Mouse (Mus musculus) midbrain, embryonic 10.5 days (tissue): ENCODE results near the gene Nme2. TPM values are rescaled to one million over a fixed set of nuclear protein-coding genes. Genes with fewer than 3 reads are reported as not detected.
A peak's percentile ranks its signal among the peaks of the same experiment; 100 is the strongest.
"Not testable (repeated sequence)": the region's sequence is repeated elsewhere in the genome, so short reads cannot be mapped to it uniquely, and the experiment has no call there.

Experiments used
- DNase-seq: peaks from one replicate; pipeline ENCODE4 v3.0.0-alpha.2; 2017; ENCODE audit warnings: low spot score
- H3K27ac ChIP-seq: fragments of 300-500 bp; sonication (generic); replicated peaks from 2 replicates; pipeline ENCODE4 v1.5.1; 2016; ENCODE audit warnings: mild to moderate bottlenecking
- H3K27me3 ChIP-seq: fragments of 300-500 bp; sonication (generic); 2 replicates; pipeline ENCODE4 v1.6.1; 2016; ENCODE audit warnings: low read depth, mild to moderate bottlenecking; ENCODE audit not compliant: poor library complexity, severe bottlenecking
- H3K36me3 ChIP-seq: fragments of 300-500 bp; sonication (generic); 2 replicates; pipeline ENCODE4 v1.6.1; 2016; ENCODE audit warnings: mild to moderate bottlenecking, moderate library complexity
- H3K4me1 ChIP-seq: fragments of 300-500 bp; sonication (generic); 2 replicates; pipeline ENCODE4 v1.6.1; 2016
- H3K4me3 ChIP-seq: fragments of 300-500 bp; sonication (generic); 2 replicates; pipeline ENCODE4 v1.5.1; 2016; ENCODE audit warnings: mild to moderate bottlenecking, moderate library complexity
- H3K9me3 ChIP-seq: fragments of 300-500 bp; sonication (generic); replicated peaks from 2 replicates; pipeline ENCODE4 v1.6.1; 2016; ENCODE audit warnings: mild to moderate bottlenecking
- WGBS: fragments of 180-500 bp; shearing (Covaris S2); methylation state at CpG from one replicate; pipeline ENCODE4 v1.1.7; 2016; 5-methylcytosine and 5-hydroxymethylcytosine counted together
- polyA plus RNA-seq: library from polyadenylated mRNA; unstranded; fragments of >200 nt; fragmentation: Nextera tagmentation; extraction: Ambion mirVana; gene quantifications from 2 replicates; pipeline ENCODE4 v1.2.1, GENCODE M21; 2016

The Nme2 gene
- polyA plus RNA-seq, 1 experiment from 2014 or later: 138 TPM

DNA sequence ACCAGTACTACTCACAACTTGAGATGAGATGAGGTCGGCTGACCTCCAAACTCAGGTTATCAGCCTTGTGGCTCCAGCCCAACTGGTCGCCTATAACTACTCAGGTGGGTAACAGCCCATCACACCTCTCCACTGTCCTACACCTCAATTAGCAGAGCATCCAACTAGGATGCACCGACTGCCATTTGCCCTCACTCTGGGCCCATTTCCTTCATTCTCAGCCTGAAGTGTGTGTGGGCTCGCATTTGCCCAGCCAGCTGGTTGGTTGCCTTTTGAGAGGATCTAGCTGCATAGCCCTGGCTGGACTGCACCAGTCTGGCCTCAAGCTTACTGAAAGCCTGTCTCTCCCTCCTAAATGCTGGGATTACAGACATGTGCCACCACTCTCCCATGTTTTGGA is 1.7 kb upstream of the Nme2 start:
- Histone ChIP-seq H3K4me3 (no peak overlapping the region), H3K27me3 (no peaks in the 10 kb centered on the region), H3K27ac (no peak overlapping the region), H3K9me3 (no peaks in the 10 kb centered on the region), H3K36me3 (peaks cover 75% of the 10 kb centered on the region), H3K4me1 (peaks cover 39% of the 10 kb centered on the region)
- no peak for DNase-seq
- WGBS: 85% methylated on average over 4 of the region's 4 CpGs

DNA sequence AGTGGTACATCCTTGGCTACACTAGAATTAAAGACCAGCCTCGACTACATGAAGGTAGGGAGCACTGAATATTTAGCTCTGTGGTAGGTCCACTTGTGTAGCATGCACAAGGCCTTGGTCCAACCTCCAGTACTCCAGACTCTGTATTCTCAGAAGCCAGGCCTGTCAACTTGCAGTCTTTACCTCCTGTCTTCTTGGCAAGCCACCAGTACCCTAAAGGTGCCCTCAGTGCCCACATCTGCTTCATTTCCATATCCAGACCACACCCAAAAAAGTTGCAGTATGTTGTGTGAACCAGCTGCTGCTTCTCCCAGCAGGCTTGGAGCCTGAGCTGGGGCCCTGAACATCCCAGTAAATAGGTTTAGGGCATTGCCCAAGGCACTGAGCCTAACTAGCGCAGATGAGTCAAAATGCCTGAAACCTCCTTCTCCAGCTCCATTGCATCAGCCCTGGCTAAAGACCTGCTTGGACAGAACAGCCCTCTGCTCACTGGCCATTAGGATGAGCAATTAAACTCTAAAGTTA is 1.0 kb upstream of the Nme2 start:
- Histone ChIP-seq H3K36me3 (peaks cover 75% of the 10 kb centered on the region), H3K4me3 (no peak overlapping the region), H3K4me1 (peaks cover 46% of the 10 kb centered on the region), H3K27me3 (no peaks in the 10 kb centered on the region), H3K9me3 (no peaks in the 10 kb centered on the region), H3K27ac (no peak overlapping the region)
- 83% methylated on average over 2 of the region's 2 CpGs for WGBS
- DNase-seq: no peak

DNA sequence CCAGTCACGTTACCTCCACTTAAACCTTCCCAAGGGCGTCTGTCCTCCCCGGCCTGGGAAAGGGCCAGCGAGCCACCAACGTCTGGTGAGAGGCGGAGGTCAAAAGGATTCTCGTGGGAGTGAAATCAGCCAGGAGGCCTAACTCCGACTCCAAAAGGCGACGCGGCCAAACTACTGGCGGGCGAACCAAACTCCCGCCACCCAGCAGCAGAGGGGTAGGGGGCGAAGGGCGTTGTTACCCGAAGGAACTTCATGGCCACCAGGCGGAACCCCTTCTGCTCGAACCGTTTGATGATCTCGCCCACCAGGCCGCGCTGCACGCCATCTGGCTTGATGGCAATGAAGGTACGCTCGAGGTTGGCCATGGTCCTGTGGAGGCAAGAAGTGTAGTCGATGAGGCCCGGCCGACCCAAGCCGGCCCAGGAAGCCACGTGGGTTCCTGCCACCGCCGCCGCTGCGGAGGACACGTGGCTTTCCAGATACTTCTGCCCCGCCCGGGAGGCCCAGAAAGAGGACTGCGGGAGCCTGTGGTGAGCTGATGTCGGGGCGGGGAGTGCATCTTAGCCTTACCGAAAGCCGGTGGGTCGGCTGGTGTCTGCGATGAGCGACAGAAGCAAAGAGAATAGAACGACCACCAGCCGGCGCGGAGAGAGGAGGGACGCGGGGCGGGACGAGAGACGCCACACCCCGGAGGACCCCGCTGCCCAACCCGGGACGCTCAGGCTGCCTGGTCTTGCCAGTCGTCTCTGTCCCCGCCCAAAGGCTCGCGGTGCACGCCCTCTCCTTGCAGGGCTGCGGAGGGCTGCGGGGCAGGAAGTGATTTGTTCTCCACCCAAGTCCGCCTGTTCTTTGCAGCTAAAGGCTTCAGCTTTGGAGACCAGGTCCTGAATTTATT is 556 bp downstream of the Nme2 start:
- peak overlapping the region; percentile 93 for H3K27ac ChIP-seq
- no peaks in the 10 kb centered on the region for H3K9me3 ChIP-seq
- H3K4me1 ChIP-seq: peaks cover 50% of the 10 kb centered on the region
- WGBS: under 1% methylated on average over 67 of the region's 67 CpGs
- peak overlapping the region; percentile 80 for H3K4me3 ChIP-seq
- peak; percentile 95 for DNase-seq
- H3K27me3 ChIP-seq: no peaks in the 10 kb centered on the region
- peaks cover 75% of the 10 kb centered on the region for H3K36me3 ChIP-seq

DNA sequence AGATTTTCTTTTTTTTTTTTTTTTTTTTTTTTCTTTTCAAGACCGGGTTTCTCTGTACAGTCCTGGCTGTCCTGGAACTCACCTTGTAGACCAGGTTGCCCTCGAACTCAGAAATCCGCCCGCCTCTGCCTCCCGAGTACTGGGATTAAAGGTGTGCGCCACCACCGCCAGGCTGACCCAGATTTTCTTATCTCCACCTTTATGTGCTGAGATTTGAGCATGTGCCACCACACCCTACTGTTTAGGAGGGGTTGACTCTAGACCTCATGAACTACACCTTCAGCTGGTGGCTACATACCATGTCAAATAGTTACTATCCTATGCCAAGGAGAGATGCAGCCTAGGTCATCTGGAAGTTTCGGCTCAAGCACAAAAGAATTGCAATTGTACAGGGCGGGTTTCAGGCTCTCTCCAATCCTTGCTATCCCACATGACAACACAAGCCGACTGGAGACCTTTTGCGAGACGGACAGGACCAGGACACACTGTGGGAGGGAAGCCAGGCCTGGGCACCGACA is 1.3 kb downstream of the Nme2 start:
- H3K9me3 ChIP-seq: no peaks in the 10 kb centered on the region
- no peak for DNase-seq
- H3K27me3 ChIP-seq: no peaks in the 10 kb centered on the region
- 49% methylated on average over 13 of the region's 13 CpGs for WGBS
- H3K27ac ChIP-seq: peak overlapping the region; percentile 93
- H3K4me3 ChIP-seq: peak overlapping the region; percentile 80
- H3K36me3 ChIP-seq: peaks cover 75% of the 10 kb centered on the region
- H3K4me1 ChIP-seq: peaks cover 50% of the 10 kb centered on the region

DNA sequence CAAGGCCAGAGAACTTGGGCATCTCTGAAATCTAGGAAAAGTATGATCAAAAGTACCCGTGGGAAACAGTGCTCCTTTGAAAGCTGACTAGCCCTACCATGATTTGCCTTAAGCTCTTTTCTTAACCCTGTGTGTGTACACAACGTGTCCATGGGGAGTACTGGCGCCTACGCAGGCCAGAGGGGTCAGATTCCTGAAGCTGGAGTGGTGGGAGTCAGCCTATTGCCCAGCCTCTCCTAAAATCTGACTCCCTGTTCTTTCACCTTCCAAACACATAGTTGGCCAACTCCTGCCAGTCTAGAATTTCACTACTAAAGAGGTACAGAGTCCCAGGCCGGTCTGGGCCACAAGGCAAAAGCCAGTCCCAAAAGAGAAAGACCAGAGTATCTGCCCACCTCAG is 3.7 kb downstream of the Nme2 start:
- H3K27ac ChIP-seq: no peak overlapping the region
- 68% methylated on average over 5 of the region's 5 CpGs for WGBS
- peaks cover 50% of the 10 kb centered on the region for H3K4me1 ChIP-seq
- H3K9me3 ChIP-seq: no peaks in the 10 kb centered on the region
- no peak for DNase-seq
- H3K36me3 ChIP-seq: peaks cover 74% of the 10 kb centered on the region
- H3K27me3 ChIP-seq: no peaks in the 10 kb centered on the region
- no peak overlapping the region for H3K4me3 ChIP-seq

DNA sequence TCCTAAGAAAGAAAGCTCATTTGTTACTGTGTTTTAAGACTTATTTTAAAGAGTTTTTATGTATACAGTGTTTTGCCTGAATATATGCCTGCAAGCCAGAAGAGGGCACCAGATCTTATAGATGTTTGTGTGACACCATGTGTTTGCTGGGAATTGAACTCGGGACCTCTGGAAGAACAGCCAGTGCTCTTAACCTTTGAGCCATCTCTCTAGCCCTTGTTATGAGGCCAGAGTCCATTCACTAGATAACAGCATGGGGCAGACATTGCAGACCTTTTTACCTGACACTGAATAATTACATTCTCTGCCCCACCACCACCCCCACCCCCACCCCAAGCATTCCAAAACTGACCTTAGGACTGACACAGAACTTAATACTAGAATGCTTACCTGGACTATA is 6.0 kb downstream of the Nme2 start:
- WGBS: 100% methylated on average over 1 of the region's 1 CpGs
- no peak overlapping the region for H3K4me3 ChIP-seq
- H3K27me3 ChIP-seq: no peaks in the 10 kb centered on the region
- no peaks in the 10 kb centered on the region for H3K9me3 ChIP-seq
- peaks cover 30% of the 10 kb centered on the region for H3K4me1 ChIP-seq
- peaks cover 81% of the 10 kb centered on the region for H3K36me3 ChIP-seq
- no peak overlapping the region for H3K27ac ChIP-seq
- DNase-seq: no peak

DNA sequence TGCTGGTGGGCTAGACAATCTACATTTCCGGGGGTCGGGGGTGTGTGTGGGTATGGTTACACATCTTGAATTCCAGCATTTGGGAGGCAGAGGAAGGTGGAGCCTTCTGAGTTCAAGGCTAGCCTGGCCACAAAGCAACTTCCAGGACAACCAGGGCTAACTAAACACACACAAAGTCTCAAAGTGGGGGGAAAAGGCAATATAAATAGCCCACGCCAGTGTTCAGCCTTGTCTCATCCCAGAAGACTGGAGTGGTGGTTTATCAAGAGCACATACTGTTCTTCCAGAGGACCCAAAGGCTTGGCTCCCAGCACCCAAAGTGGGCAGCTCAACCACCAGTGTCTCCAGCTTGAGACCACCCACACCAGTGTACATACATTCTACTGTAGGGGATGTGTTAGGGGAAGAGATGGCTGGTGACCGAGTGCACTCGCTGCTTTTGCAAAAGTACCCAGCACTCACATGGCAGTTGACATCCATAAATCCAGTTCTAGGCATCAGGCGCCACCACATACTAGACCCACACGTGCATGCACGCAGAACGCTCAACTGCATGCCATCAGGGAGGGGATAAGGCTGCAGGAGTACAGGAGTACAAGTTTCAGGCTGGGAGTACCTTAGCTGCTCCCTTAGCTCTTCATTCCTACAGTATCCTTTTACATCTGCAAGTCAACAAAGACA is 7.0 kb downstream of the Nme2 start:
- Histone ChIP-seq H3K4me3 (no peak overlapping the region), H3K27me3 (no peaks in the 10 kb centered on the region), H3K36me3 (peaks cover 86% of the 10 kb centered on the region), H3K27ac (no peak overlapping the region), H3K4me1 (peaks cover 24% of the 10 kb centered on the region), H3K9me3 (no peaks in the 10 kb centered on the region)
- DNase-seq: no peak
- WGBS: 94% methylated on average over 9 of the region's 9 CpGs

DNA sequence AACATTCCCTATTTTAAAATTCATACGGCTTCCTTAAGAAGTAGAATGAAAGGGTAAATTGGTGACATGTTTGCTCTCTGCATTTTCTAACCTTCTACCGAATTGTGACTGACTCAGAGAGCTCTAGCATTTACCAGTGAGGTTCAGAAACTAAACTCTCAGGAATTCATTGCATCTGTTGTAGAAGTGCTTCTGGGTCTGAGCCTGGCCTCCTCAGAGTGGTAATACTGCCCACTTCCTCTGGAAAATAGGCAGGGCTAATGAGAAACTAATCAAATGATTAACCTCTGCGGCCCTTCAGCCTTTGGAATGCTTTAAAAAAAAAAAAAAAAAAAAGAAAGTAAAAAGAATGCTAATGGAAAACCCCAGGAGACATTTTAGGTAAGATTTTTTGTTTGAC is 11.1 kb downstream of the Nme2 start:
- no peak for DNase-seq
- no peaks in the 10 kb centered on the region for H3K27me3 ChIP-seq
- no peaks in the 10 kb centered on the region for H3K9me3 ChIP-seq
- WGBS: 81% methylated on average over 3 of the region's 3 CpGs
- H3K4me3 ChIP-seq: no peak overlapping the region
- H3K4me1 ChIP-seq: no peaks in the 10 kb centered on the region
- peaks cover 79% of the 10 kb centered on the region for H3K36me3 ChIP-seq
- H3K27ac ChIP-seq: no peak overlapping the region

DNA sequence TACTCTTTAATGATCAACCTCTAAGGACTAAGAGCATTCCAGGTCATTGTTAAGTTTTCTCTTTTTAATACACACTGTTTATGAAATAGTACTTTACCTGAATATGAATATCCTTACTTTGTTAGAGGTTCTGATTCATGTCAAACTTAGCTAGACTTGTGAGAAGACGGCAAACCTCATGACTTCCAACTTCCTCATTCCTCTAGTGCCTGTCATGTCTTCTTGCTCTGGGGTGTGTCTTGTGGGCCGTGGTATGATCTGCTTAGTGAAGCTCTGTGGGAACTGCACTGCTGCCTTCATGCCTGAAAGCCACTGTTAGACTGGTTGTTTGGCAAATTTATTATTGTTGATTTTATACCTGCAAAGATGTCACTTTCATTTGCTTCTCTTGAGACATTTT is 15.2 kb downstream of the Nme2 start:
- DNase-seq: no peak
- 95% methylated on average over 2 of the region's 2 CpGs for WGBS
- no peaks in the 10 kb centered on the region for H3K27me3 ChIP-seq
- H3K36me3 ChIP-seq: peaks cover 86% of the 10 kb centered on the region
- H3K4me1 ChIP-seq: no peaks in the 10 kb centered on the region
- H3K4me3 ChIP-seq: no peak overlapping the region
- H3K27ac ChIP-seq: no peak overlapping the region
- H3K9me3 ChIP-seq: no peaks in the 10 kb centered on the region

DNA sequence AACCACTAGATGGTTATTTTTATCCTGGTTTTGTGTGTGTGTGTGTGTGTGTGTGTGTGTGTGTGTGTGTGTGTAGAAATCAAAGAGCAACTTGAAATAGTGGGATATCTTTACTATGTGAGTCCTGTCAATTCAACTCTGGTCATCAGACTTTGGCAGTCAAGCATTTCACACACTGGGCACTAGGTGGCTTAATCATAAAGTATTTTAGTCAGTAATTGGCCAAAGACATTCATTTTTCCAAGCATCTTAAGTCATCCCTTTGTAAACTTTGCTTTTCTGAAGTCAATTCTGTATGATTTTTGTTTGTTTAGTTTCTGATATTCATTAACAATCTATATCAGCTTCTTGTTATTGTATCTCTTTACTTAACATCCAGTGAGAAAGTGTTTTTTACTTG is 27.0 kb downstream of the Nme2 start:
- peaks cover 99% of the 10 kb centered on the region for H3K36me3 ChIP-seq

DNA sequence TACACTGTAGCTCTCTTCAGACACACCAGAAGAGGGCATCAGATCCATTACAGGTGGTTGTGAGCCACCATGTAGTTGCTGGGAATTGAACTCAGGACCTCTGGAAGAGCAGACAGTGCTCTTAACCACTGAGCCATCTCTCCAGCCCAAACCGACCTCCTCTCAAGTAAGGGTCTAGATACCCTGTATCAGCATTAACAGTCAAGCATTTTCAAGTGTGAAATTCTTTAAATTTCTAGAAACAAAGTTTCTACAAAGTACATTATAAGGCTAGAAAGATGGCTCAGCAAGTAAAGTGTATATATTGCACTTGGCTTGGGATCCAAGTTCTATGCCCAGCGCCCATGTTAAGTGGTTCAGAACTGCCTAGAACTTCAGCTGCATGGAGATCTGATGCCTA is 41.0 kb downstream of the Nme2 start:
- H3K27me3 ChIP-seq, H3K27ac ChIP-seq, H3K4me1 ChIP-seq, DNase-seq, H3K4me3 ChIP-seq, H3K9me3 ChIP-seq: not testable (repeated sequence)
- H3K36me3 ChIP-seq: peaks cover 98% of the 10 kb centered on the region
- WGBS: 95% methylated on average over 2 of the region's 2 CpGs

More for the DNA sequence above, 27.0 kb downstream of the Nme2 start:
- Histone ChIP-seq H3K4me3 (no peak overlapping the region), H3K4me1 (no peaks in the 10 kb centered on the region), H3K27me3 (no peaks in the 10 kb centered on the region), H3K27ac (no peak overlapping the region), H3K9me3 (no peaks in the 10 kb centered on the region)
- DNase-seq: no peak

DNA sequence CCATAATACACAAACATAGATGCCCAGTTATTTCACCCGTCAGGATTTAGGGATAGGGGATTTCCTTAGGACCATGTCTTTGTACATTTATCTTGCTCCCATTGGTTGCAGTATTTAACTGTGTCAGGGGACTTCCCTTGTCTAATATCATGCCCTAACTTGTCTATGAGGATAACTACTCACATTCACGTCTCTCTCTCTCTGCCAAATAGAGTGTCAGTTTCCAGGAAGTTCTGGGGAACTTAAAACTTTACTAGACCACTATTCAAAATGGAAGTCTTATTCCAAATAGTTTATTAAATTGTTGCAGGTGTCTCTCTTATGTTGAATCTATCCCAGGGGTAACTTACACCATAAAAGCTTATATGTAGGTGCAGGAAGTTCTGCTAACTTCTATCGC is 44.5 kb downstream of the Nme2 start:
- DNase-seq: no peak
- Histone ChIP-seq H3K27me3 (no peaks in the 10 kb centered on the region), H3K4me3 (no peak overlapping the region), H3K36me3 (peaks cover 98% of the 10 kb centered on the region), H3K4me1 (no peaks in the 10 kb centered on the region), H3K27ac (no peak overlapping the region), H3K9me3 (no peaks in the 10 kb centered on the region)
- 94% methylated on average over 3 of the region's 3 CpGs for WGBS

DNA sequence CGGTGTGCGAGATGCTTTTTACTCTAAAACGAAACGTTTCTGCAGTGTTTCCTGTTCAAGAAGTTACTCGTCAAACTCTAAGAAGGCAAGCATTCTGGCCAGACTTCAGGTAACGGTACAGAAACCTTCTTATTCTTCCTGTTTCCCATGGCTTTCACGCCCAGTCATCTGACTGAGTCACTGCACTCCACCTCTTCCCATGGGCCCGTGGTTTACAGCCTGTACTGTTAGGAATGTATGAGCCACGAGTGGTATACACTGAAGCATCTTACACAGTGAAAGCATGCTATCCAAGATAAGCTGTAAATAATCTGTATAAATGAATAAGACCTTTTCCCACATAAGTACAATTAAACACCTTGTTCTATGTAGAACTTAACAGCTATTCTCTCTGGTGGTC is 47.2 kb downstream of the Nme2 start:
- no peaks in the 10 kb centered on the region for H3K27me3 ChIP-seq
- WGBS: 92% methylated on average over 9 of the region's 9 CpGs

More for the DNA sequence above, 47.2 kb downstream of the Nme2 start:
- no peak for DNase-seq
- no peaks in the 10 kb centered on the region for H3K9me3 ChIP-seq
- H3K4me1 ChIP-seq: no peaks in the 10 kb centered on the region
- no peak overlapping the region for H3K27ac ChIP-seq
- no peak overlapping the region for H3K4me3 ChIP-seq
- peaks cover 94% of the 10 kb centered on the region for H3K36me3 ChIP-seq
